Mouse (Mus musculus) heart, embryonic 15.5 days (tissue): ENCODE measurements around the gene Cdh23. TPM values are rescaled to one million over a fixed set of nuclear protein-coding genes. Genes with fewer than 3 reads are reported as not detected.

Experiments
- ATAC-seq: fragments of 200-750 bp; cut with Nextera tagmentation; replicated peaks from 2 replicates; pipeline ENCODE4 v1.8.0; 2017; ENCODE audit warnings: low read depth, moderate TSS enrichment; ENCODE audit not compliant: insufficient number of reproducible peaks, insufficient read depth, low FRiP score
- H3K27ac ChIP-seq: fragments of 300-500 bp; sonication (generic); 2 replicates; pipeline ENCODE4 v1.5.1; 2015; ENCODE audit warnings: mild to moderate bottlenecking, inconsistent platforms
- H3K27me3 ChIP-seq: fragments of 300-500 bp; sonication (generic); 2 replicates; pipeline ENCODE4 v1.6.1; 2015; ENCODE audit warnings: inconsistent platforms
- H3K36me3 ChIP-seq: fragments of 300-500 bp; sonication (generic); 2 replicates; pipeline ENCODE4 v1.6.1; 2015; ENCODE audit warnings: mild to moderate bottlenecking, inconsistent platforms
- H3K4me1 ChIP-seq: fragments of 300-500 bp; sonication (generic); replicated peaks from 2 replicates; pipeline ENCODE4 v1.6.1; 2015; ENCODE audit warnings: inconsistent platforms
- H3K4me2 ChIP-seq: fragments of 300-500 bp; sonication (generic); 2 replicates; pipeline ENCODE4 v1.6.1; 2015; ENCODE audit warnings: inconsistent platforms, mild to moderate bottlenecking, moderate library complexity
- H3K4me3 ChIP-seq: fragments of 300-500 bp; sonication (generic); 2 replicates; pipeline ENCODE4 v1.5.1; 2015; ENCODE audit warnings: mild to moderate bottlenecking, inconsistent platforms
- H3K9ac ChIP-seq: fragments of 300-500 bp; sonication (generic); 2 replicates; pipeline ENCODE4 v1.6.1; 2015; ENCODE audit warnings: mild to moderate bottlenecking, inconsistent platforms
- H3K9me3 ChIP-seq: fragments of 300-500 bp; sonication (generic); replicated peaks from 2 replicates; pipeline ENCODE4 v1.6.1; 2016; ENCODE audit warnings: inconsistent platforms
- WGBS: fragments of 180-500 bp; shearing (Covaris S2); methylation state at CpG from one replicate; pipeline ENCODE4 v1.1.7; 2015; ENCODE audit warnings: mixed read lengths; 5-methylcytosine and 5-hydroxymethylcytosine counted together
- polyA plus RNA-seq: library from polyadenylated mRNA; unstranded; fragments of >200 nt; fragmentation: Nextera tagmentation; extraction: Ambion mirVana; gene quantifications from 2 replicates; pipeline ENCODE4 v1.2.1, GENCODE M21; 2015

Cdh23 gene
- polyA plus RNA-seq, 1 experiment from 2014 or later, result 0.50 TPM

DNA sequence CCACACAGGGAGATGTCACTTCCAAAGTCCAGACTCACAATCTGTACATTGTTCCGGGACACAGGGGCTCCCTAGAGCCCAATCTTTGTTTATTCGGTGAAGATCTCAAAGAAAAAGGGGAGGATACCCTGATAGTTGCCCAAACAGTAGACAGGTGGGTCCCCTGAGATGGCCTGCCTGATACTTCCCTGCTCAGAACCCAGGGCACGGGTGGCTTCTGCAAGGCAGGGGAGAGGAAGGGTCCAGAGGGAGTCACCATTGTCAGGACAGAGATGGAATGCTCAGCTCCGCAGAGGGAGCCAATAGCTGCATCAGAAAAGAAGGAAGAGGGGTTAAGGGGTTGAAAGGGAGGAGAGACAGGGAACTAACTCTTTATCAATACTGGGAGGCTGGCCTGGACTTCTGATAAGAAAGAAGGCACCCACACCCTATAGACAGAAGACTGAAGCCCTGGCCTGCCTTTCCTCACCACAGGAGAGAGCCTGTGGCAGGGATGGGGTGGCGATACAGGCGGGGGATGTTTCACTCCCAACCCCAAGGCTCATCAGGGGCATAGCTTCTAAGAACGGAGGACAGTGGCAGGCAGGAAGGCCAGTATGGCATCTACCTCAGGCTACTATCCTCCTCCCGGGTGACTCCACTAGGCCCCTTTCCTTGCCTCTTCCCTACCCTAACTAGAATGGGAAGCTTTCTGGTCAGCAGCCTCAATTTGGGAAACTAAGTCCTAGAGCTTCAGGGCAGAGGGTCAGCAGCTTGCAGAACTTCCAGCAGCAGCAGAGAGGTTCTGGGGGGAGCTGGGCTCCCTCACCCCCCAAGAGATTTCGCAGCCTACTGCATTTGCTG lies 348.3 kb downstream of the Cdh23 start:
- no peaks in the 10 kb centered on the region for H3K27me3 ChIP-seq
- no peaks in the 10 kb centered on the region for H3K9me3 ChIP-seq
- no peaks in the 10 kb centered on the region for H3K36me3 ChIP-seq
- WGBS, result 47% methylated on average over 9 of the region's 9 CpGs
- H3K4me3 ChIP-seq, result peak overlapping the region; percentile 49
- peaks cover 49% of the 10 kb centered on the region for H3K4me1 ChIP-seq
- H3K9ac ChIP-seq, result no peak overlapping the region
- H3K4me2 ChIP-seq, result peak overlapping the region; percentile 69
- H3K27ac ChIP-seq, result peak overlapping the region; percentile 3; the same call in 1 of the 2 replicates
- no peak for ATAC-seq

DNA sequence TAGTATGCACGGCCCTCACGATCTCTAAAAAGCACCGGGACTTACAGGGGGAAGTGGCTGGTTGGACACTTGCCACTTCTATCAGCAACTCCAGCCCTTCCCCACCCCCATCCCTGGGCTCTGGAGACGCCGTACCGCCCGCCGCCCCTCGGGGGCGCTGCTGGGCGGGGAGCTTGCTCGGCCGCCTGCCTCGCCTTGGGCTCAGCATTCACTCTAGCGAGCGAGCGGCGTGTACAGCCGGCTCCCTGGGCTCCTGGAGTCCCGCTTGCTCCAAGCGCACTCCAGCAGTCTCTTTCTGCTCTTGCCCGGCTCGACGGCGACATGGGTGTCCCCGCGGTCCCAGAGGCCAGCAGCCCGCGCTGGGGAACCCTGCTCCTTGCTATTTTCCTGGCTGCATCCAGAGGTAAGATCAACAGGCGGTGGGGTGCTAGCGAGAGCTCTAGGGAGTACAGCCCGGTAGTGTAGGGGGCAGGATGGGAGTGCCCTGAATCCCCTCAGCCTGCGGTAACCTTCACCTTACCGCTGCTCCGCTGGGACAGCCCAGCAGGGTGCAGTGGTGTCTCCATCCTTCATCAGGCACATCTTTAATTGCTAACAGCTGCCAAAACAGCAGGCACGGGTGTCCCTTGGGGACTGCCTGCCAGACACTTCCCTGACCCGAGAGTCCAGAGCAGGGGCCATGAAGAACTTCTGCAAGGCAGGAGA lies 349.4 kb downstream of the Cdh23 start, which contains the start of gene Vsir:
Gene Vsir (plus strand): TSS at position 151 of the 705 bp plus-strand sequence.
- no peaks in the 10 kb centered on the region for H3K9me3 ChIP-seq
- ATAC-seq, result peak; percentile 42
- H3K27me3 ChIP-seq, result no peaks in the 10 kb centered on the region
- peaks cover 39% of the 10 kb centered on the region for H3K4me1 ChIP-seq
- peak within 1 kb of the TSS; percentile 48 for H3K9ac ChIP-seq
- H3K4me3 ChIP-seq, result peak within 1 kb of the TSS; percentile 49
- peak within 1 kb of the TSS; percentile 69 for H3K4me2 ChIP-seq
- H3K27ac ChIP-seq, result peak within 1 kb of the TSS; percentile 79
- no peaks in the 10 kb centered on the region for H3K36me3 ChIP-seq
- WGBS, result under 1% methylated on average over 37 of the region's 37 CpGs

DNA sequence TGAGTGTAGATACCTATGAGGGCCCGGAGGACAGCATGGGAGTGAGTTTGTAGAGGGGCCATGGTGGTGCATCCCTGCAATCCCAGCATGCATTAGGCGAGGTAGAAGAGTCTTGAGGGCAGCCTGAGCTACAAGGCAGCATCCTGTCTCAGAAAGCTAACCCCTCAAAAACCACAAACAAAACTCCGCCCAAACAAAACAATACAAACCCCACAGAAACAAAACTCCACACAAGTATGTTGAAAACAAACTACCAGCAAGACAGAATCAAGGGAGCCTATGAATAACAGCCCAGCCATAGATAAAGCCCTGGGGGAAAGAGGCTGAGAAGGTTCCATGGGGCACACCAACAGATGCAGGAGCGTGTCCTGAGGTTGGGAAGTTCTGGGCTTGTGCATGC lies 350.2 kb downstream of the Cdh23 start:
- H3K4me1 ChIP-seq, result peaks cover 31% of the 10 kb centered on the region
- H3K4me3 ChIP-seq, result 0 out of 2 replicates have a peak overlapping the region, but pooled peaks have one; percentile 49
- H3K9me3 ChIP-seq, result no peaks in the 10 kb centered on the region
- 82% methylated on average over 4 of the region's 4 CpGs for WGBS
- H3K9ac ChIP-seq, result no peak overlapping the region
- H3K27ac ChIP-seq, result no peak overlapping the region
- ATAC-seq, result no peak
- peak overlapping the region; percentile 69 for H3K4me2 ChIP-seq
- no peaks in the 10 kb centered on the region for H3K27me3 ChIP-seq
- no peaks in the 10 kb centered on the region for H3K36me3 ChIP-seq

DNA sequence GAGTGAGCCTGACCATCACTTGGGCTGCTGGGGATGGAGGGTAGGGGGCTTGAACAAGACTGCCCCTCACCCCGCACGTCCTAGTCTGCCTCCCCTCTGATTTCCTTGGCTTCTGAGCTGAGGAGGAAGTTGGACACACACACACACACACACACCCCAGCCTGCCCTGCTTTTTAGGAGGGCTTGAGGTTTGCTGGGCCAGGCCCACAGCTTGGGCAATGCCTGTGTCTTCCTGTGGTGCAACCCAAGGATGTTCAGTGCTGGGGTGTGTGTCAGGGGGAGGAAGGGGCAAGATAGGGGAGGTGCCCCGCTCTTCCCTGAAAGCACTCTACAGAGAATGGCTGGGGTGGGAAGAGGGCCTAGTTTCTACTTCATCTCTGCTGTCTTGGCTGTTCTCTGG lies 352.2 kb downstream of the Cdh23 start:
- H3K9me3 ChIP-seq, result no peaks in the 10 kb centered on the region
- WGBS, result 69% methylated on average over 3 of the region's 3 CpGs

DNA sequence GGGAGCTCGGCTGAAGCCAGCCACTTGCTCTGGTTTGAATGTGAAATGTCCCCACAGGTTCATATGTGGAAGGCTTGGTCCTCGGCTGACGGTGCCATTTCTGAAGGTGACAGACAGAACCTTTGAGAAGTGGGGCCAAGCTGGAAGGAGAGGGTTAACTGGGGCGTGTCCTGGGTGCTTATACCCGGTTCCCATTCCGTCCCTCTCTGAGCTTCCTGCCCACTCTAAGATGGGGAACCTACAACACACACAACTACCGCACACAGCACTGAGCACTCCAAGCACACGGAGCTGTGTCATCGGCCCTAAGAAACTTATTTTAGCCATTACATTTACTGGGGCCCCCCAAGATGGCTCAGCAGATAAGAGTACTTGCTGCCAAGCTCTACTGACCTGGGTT lies 354.8 kb downstream of the Cdh23 start:
- H3K4me3 ChIP-seq, result no peak overlapping the region
- H3K4me2 ChIP-seq, result no peak overlapping the region
- no peaks in the 10 kb centered on the region for H3K9me3 ChIP-seq
- H3K27me3 ChIP-seq, result no peaks in the 10 kb centered on the region
- peaks cover 5% of the 10 kb centered on the region for H3K4me1 ChIP-seq
- no peak for ATAC-seq
- no peak overlapping the region for H3K9ac ChIP-seq
- H3K27ac ChIP-seq, result no peak overlapping the region
- WGBS, result 64% methylated on average over 9 of the region's 9 CpGs
- no peaks in the 10 kb centered on the region for H3K36me3 ChIP-seq

More for the DNA sequence above, 352.2 kb downstream of the Cdh23 start:
- Histone ChIP-seq H3K4me3 (no peak overlapping the region), H3K9ac (no peak overlapping the region), H3K4me1 (peaks cover 19% of the 10 kb centered on the region), H3K27ac (no peak overlapping the region), H3K27me3 (no peaks in the 10 kb centered on the region), H3K4me2 (no peak overlapping the region), H3K36me3 (no peaks in the 10 kb centered on the region)
- no peak for ATAC-seq

DNA sequence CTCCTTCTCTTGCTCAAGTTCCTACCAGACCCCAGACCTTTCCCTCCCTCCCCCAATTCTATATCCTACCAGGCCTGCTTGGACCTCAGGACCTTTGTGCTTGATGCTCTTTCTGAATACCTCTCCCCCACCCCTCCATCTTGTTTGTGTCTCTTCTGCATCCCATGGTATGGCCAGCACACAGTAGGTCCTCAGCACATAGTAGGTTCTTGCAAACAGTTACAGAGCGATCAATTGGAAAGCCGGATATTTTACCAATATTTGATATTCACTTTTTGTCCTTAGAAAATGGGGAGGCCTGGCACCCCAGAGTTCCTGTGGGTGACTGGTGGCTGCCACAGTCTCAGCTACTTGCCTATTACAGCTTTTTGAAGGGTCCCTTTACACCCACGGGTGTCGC lies 361.3 kb downstream of the Cdh23 start:
- 92% methylated on average over 4 of the region's 4 CpGs for WGBS
- Histone ChIP-seq H3K4me3 (no peak overlapping the region), H3K27me3 (peaks cover 8% of the 10 kb centered on the region; the same call in 1 of the 2 replicates), H3K36me3 (no peaks in the 10 kb centered on the region), H3K4me1 (peaks cover 9% of the 10 kb centered on the region), H3K27ac (no peak overlapping the region), H3K4me2 (no peak overlapping the region), H3K9ac (no peak overlapping the region), H3K9me3 (no peaks in the 10 kb centered on the region)
- no peak for ATAC-seq

DNA sequence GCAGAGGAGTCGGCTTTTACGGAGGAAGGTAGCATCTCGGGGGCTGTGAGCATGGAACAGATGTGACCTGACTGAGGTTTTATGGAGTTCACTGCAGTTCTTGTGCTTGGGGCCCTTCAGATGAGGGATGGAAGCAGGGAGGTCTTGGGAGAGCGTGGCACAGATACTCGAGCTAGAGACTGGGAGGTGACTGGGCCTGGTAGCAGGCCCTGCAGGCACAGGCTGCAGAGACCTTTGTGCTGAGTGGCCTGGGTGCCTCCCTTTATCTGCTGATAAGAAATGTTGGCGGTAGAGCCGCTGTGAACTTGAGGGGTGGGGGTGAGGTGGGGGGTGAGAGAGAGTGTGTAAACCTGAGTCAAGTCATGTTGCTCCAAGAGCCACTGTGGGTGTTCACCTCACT lies 361.7 kb downstream of the Cdh23 start:
- Histone ChIP-seq H3K27me3 (peaks cover 8% of the 10 kb centered on the region; the same call in 1 of the 2 replicates), H3K9ac (no peak overlapping the region), H3K4me1 (peaks cover 11% of the 10 kb centered on the region), H3K4me3 (no peak overlapping the region), H3K27ac (no peak overlapping the region), H3K36me3 (no peaks in the 10 kb centered on the region), H3K4me2 (no peak overlapping the region), H3K9me3 (no peaks in the 10 kb centered on the region)
- no peak for ATAC-seq
- 41% methylated on average over 7 of the region's 7 CpGs for WGBS

DNA sequence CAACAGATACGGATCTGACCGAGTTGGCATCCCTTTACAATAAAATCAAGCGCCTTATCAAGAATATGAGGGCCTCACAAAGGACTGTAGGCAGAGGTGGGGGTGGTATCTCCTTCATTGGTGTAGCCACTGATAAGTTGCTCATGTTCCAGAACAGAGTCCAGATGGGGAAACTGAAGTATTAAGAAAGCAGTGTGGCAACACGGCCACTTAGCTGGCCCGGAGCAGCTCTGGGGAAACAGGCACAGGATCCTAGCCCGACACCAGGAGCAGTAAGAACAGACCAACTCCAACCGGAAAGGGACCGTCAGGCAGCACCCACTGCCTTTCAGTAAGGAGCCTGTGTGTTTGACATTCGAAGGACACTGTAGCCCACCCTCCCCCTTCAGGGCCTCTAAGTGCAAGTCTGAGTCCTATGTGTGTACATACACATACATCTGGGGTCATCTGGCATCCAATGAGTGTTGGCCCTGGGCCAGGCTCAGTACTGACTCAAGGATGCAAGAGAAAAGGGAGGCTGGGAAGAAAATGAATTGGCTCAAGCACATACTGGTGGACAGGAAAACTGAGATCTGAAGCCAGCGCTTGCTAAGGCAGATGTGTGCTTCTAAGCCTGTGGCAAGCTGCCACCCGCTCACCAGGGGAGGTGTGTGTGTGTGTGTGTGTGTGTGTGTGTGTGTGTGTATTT lies 367.2 kb downstream of the Cdh23 start:
- Histone ChIP-seq H3K4me3 (no peak overlapping the region), H3K27ac (no peak overlapping the region), H3K27me3 (peaks cover 8% of the 10 kb centered on the region; the same call in 1 of the 2 replicates), H3K36me3 (no peaks in the 10 kb centered on the region), H3K9ac (no peak overlapping the region), H3K9me3 (no peaks in the 10 kb centered on the region), H3K4me2 (no peak overlapping the region), H3K4me1 (peaks cover 14% of the 10 kb centered on the region)
- WGBS, result 45% methylated on average over 11 of the region's 11 CpGs
- no peak; the same call in 1 of the 2 replicates for ATAC-seq

DNA sequence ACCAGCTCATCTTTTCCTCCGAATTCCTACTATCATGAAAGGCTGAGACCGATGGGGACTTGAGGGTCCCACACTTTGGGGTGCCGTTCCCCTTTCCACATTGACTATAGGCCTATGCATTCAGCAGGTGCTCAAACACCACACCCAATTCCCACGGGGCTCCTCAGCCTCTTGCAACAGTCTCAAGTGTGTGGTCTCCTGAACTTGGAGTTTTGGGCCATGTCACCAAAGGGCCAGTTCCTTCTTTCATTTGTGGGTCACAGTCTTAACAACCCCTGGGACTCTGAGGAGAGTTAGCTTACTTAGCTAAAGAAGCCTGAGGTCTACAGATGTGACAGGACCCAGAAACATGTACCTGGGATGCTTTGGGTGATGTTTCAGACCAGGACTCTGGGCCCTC lies 380.1 kb downstream of the Cdh23 start:
- H3K4me3 ChIP-seq, result no peak overlapping the region
- no peaks in the 10 kb centered on the region for H3K27me3 ChIP-seq
- H3K4me1 ChIP-seq, result no peaks in the 10 kb centered on the region
- H3K27ac ChIP-seq, result no peak overlapping the region
- ATAC-seq, result no peak
- H3K9me3 ChIP-seq, result no peaks in the 10 kb centered on the region
- H3K4me2 ChIP-seq, result no peak overlapping the region
- 80% methylated on average over 4 of the region's 4 CpGs for WGBS
- no peak overlapping the region for H3K9ac ChIP-seq
- no peaks in the 10 kb centered on the region for H3K36me3 ChIP-seq

DNA sequence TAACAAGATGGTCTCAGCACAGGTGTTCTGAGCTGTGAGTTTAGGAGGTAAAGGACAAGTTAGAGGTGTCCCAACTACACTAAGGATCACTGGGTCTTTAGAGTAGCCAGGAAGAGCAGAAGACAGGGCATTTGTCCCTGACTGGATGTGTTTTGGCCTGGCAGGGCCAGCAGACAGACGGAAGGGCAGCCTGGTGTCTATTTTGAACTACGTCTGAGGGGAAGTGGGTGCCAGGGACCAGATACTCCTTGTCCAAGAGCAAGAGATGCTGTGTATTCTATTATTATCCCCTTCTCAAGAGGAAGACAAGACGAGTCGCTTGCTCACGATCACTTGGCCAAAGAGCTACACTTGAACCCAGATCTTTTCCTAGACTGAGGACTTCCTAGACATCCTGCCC lies 382.7 kb downstream of the Cdh23 start:
- no peak overlapping the region for H3K4me2 ChIP-seq
- no peak overlapping the region for H3K4me3 ChIP-seq
- H3K4me1 ChIP-seq, result no peaks in the 10 kb centered on the region
- no peaks in the 10 kb centered on the region for H3K9me3 ChIP-seq
- 75% methylated on average over 5 of the region's 5 CpGs for WGBS
- H3K27me3 ChIP-seq, result no peaks in the 10 kb centered on the region
- no peaks in the 10 kb centered on the region for H3K36me3 ChIP-seq
- H3K27ac ChIP-seq, result no peak overlapping the region
- ATAC-seq, result no peak
- H3K9ac ChIP-seq, result no peak overlapping the region

DNA sequence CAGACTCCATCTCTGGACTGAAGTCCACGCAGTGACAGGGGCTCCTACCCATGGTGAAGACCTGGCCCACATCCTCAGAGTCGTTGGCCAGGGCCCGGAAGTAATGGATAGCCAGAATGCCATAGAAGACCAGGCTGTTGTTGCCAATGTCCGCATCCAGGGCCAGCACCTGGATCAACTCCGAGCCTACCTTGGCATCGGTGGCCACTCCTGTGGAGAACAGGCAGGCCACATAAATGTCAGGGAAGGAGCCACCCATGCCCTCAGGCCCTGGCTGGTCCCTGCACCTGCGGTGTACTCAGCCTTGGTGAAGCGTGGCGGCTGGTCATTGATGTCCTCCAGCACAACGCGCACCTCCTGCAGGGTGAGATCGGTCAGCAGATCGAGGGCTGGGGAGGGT lies 385.7 kb downstream of the Cdh23 start:
- 87% methylated on average over 13 of the region's 13 CpGs for WGBS
- Histone ChIP-seq H3K36me3 (no peaks in the 10 kb centered on the region), H3K9ac (no peak overlapping the region), H3K4me1 (no peaks in the 10 kb centered on the region), H3K27ac (no peak overlapping the region), H3K9me3 (no peaks in the 10 kb centered on the region), H3K27me3 (no peaks in the 10 kb centered on the region), H3K4me2 (no peak overlapping the region), H3K4me3 (no peak overlapping the region)
- ATAC-seq, result no peak
